Mouse (Mus musculus) splenic B cell, adult 2 months (primary cell): ENCODE measurements at regions not wholly inside any gene's neighbourhood (a gene's known extent, or its start where the extent isn't known, plus 50 kb on each side); places are given as distances from the start of the nearest gene placed in this dataset.

Source experiments
- DNase-seq: peaks from one replicate; pipeline ENCODE4 v3.0.0-alpha.2; 2011; ENCODE audit warnings: low read depth, low spot score
- H3K27me3 ChIP-seq: 2 replicates; pipeline ENCODE4 v1.6.1; 2012; ENCODE audit warnings: mild to moderate bottlenecking, low read length, moderate library complexity, mixed read lengths; ENCODE audit not compliant: control insufficient read depth, poor library complexity, insufficient read depth, severe bottlenecking
- H3K36me3 ChIP-seq: 2 replicates; pipeline ENCODE4 v1.6.1; 2012; ENCODE audit warnings: mild to moderate bottlenecking, low read length, moderate library complexity, mixed read lengths; ENCODE audit not compliant: control insufficient read depth, poor library complexity, insufficient read depth, severe bottlenecking

GRCm38 (mm10) chr9:94267243-94267642 lies 270.6 kb downstream of the 1190002N15Rik start:
- Histone ChIP-seq H3K36me3 (no peaks in the 10 kb centered on the region), H3K27me3 (no peaks in the 10 kb centered on the region)
- no peak for DNase-seq

- Histone ChIP-seq H3K36me3 (no peaks in the 10 kb centered on the region), H3K27me3 (no peaks in the 10 kb centered on the region; the same call in 1 of the 2 replicates)
- no peak for DNase-seq
These were observed 298.2 kb downstream of the 1190002N15Rik start for GRCm38 (mm10) chr9:94239479-94240241.

GRCm38 (mm10) chr9:94238565-94238964 lies 299.3 kb downstream of the 1190002N15Rik start:
- H3K36me3 ChIP-seq = no peaks in the 10 kb centered on the region
- DNase-seq = no peak
- no peaks in the 10 kb centered on the region; the same call in 1 of the 2 replicates for H3K27me3 ChIP-seq

GRCm38 (mm10) chr9:94229537-94229936 lies 308.3 kb downstream of the 1190002N15Rik start:
- Histone ChIP-seq H3K36me3 (no peaks in the 10 kb centered on the region), H3K27me3 (no peaks in the 10 kb centered on the region)
- DNase-seq = no peak

GRCm38 (mm10) chr9:94219116-94219515 lies 318.8 kb downstream of the 1190002N15Rik start:
- no peak for DNase-seq

GRCm38 (mm10) chr9:94216414-94217279 lies 321.2 kb downstream of the 1190002N15Rik start:
- Histone ChIP-seq H3K36me3 (no peaks in the 10 kb centered on the region), H3K27me3 (no peaks in the 10 kb centered on the region)
- no peak for DNase-seq

More at GRCm38 (mm10) chr9:94219116-94219515, 318.8 kb downstream of the 1190002N15Rik start:
- no peaks in the 10 kb centered on the region for H3K27me3 ChIP-seq
- H3K36me3 ChIP-seq = no peaks in the 10 kb centered on the region

- no peaks in the 10 kb centered on the region for H3K36me3 ChIP-seq
- no peak for DNase-seq
- H3K27me3 ChIP-seq = no peaks in the 10 kb centered on the region
These were observed 327.2 kb downstream of the 1190002N15Rik start for GRCm38 (mm10) chr9:94210467-94211249.

GRCm38 (mm10) chr9:94208987-94209386 lies 328.9 kb downstream of the 1190002N15Rik start:
- Histone ChIP-seq H3K36me3 (no peaks in the 10 kb centered on the region), H3K27me3 (no peaks in the 10 kb centered on the region)
- DNase-seq = no peak

GRCm38 (mm10) chr9:94200892-94201291 lies 337.0 kb downstream of the 1190002N15Rik start:
- DNase-seq = no peak
- Histone ChIP-seq H3K27me3 (no peaks in the 10 kb centered on the region), H3K36me3 (no peaks in the 10 kb centered on the region)

GRCm38 (mm10) chr9:94199864-94200263 lies 338.0 kb downstream of the 1190002N15Rik start:
- Histone ChIP-seq H3K27me3 (no peaks in the 10 kb centered on the region), H3K36me3 (no peaks in the 10 kb centered on the region)
- no peak for DNase-seq

GRCm38 (mm10) chr9:94191083-94191482 lies 346.8 kb downstream of the 1190002N15Rik start:
- no peak for DNase-seq
- Histone ChIP-seq H3K27me3 (no peaks in the 10 kb centered on the region), H3K36me3 (no peaks in the 10 kb centered on the region)

GRCm38 (mm10) chr9:94189872-94190800 lies 347.7 kb downstream of the 1190002N15Rik start:
- no peaks in the 10 kb centered on the region for H3K36me3 ChIP-seq
- no peak for DNase-seq
- no peaks in the 10 kb centered on the region for H3K27me3 ChIP-seq

- Histone ChIP-seq H3K27me3 (no peaks in the 10 kb centered on the region), H3K36me3 (no peaks in the 10 kb centered on the region)
- DNase-seq = no peak
These were observed 349.8 kb downstream of the 1190002N15Rik start for GRCm38 (mm10) chr9:94188124-94188523.
